Mouse (Mus musculus) heart, adult 2 months (tissue): ENCODE measurements around the gene Gpr156. TPM values are rescaled to one million over a fixed set of nuclear protein-coding genes. Genes with fewer than 3 reads are reported as not detected.
"Not testable (repeated sequence)": the region's sequence is repeated elsewhere in the genome, so short reads cannot be mapped to it uniquely, and the experiment has no call there.

Source experiments
- DNase-seq, 2 experiments: peaks; one replicate each; pipeline ENCODE4 v3.0.0; 2021
- H3K27ac ChIP-seq: fragments of 200-600 bp; 2 replicates; pipeline ENCODE4 v1.8.1; 2022
- H3K27me3 ChIP-seq: fragments of 200-500 bp; 2 replicates; pipeline ENCODE4 v1.6.1; 2012; ENCODE audit warnings: mild to moderate bottlenecking, low read length, inconsistent platforms, mixed read lengths; ENCODE audit not compliant: control insufficient read depth, insufficient read depth
- H3K36me3 ChIP-seq: fragments of 200-500 bp; 2 replicates; pipeline ENCODE4 v1.6.1; 2012; ENCODE audit warnings: low read length, inconsistent platforms; ENCODE audit not compliant: control insufficient read depth, insufficient read depth
- H3K4me1 ChIP-seq: fragments of 200-500 bp; 2 replicates; pipeline ENCODE4 v1.6.1; 2011; ENCODE audit warnings: low read length; ENCODE audit not compliant: control insufficient read depth, insufficient read depth
- H3K4me3 ChIP-seq: fragments of 200-600 bp; 2 replicates; pipeline ENCODE4 v1.8.1; 2022
- H3K79me2 ChIP-seq: fragments of 200-500 bp; replicated peaks from 2 replicates; pipeline ENCODE4 v1.6.1; 2012; ENCODE audit warnings: mild to moderate bottlenecking, inconsistent platforms, low read length, moderate library complexity, mixed read lengths; ENCODE audit not compliant: control insufficient read depth, insufficient read depth
- H3K9ac ChIP-seq: fragments of 200-500 bp; 2 replicates; pipeline ENCODE4 v1.6.1; 2012; ENCODE audit warnings: low read depth, mild to moderate bottlenecking, control low read depth, inconsistent platforms, low read length, mixed read lengths
- CTCF ChIP-seq: fragments of 200-600 bp; IDR thresholded peaks from 2 replicates; pipeline ENCODE4 v1.8.1; 2022; ENCODE audit warnings: antibody characterized with exemption, mild to moderate bottlenecking, moderate library complexity
- EP300 ChIP-seq: fragments of 200-500 bp; IDR thresholded peaks from 2 replicates; pipeline ENCODE4 v1.6.1; 2011; ENCODE audit warnings: low read depth, low read length, control low read depth; ENCODE audit not compliant: insufficient read depth
- POLR2A ChIP-seq: fragments of 200-500 bp; IDR thresholded peaks from 2 replicates; pipeline ENCODE4 v1.6.1; 2011; ENCODE audit warnings: mild to moderate bottlenecking, low read depth, low read length, control low read depth; ENCODE audit not compliant: insufficient read depth
- WGBS: fragments of 180-500 bp; shearing (Covaris S2); methylation state at CpG from one replicate; pipeline ENCODE4 v1.1.7; 2018; 5-methylcytosine and 5-hydroxymethylcytosine counted together
- intact Hi-C: fragments of 180-260 bp; cut with DNase I; formaldehyde crosslinking; loops from one replicate; pipeline ENCODE4 v1.15.1; 2025
- polyA plus RNA-seq: library from polyadenylated mRNA; depleted of rRNA; stranded (reverse); fragments of >200 nt; gene quantifications from 2 replicates; pipeline ENCODE4 v1.2.3, GENCODE M21; 2012
- total RNA-seq, 2 experiments: library from RNA; stranded (reverse); gene quantifications; 2 replicates each; pipeline ENCODE4 v1.2.3; 2021

The Gpr156 gene
- total and polyA plus RNA-seq, 3 experiments, result 0.02 to 0.07 TPM; not detected in 1

GRCm38 (mm10) chr16:37967415-37967814, 51.1 kb downstream of the Gpr156 start:
- intact Hi-C loops, result no loop called here
- H3K79me2 ChIP-seq, result no peaks in the 10 kb centered on the region
- no peak overlapping the region for H3K4me3 ChIP-seq
- TF ChIP-seq CTCF (no peak), EP300 (no peak), POLR2A (no peak)
- H3K36me3 ChIP-seq, result no peaks in the 10 kb centered on the region
- 72% methylated on average over 2 of the region's 2 CpGs for WGBS
- no peaks in the 10 kb centered on the region for H3K27me3 ChIP-seq
- no peak for DNase-seq
- no peak overlapping the region for H3K27ac ChIP-seq
- peaks cover 2% of the 10 kb centered on the region; the same call in 1 of the 2 replicates for H3K4me1 ChIP-seq
- H3K9ac ChIP-seq, result no peak overlapping the region

- intact Hi-C loops, result no loop called here
- Histone ChIP-seq H3K27me3 (no peaks in the 10 kb centered on the region), H3K79me2 (no peaks in the 10 kb centered on the region), H3K27ac (no peak overlapping the region), H3K9ac (no peak overlapping the region), H3K4me1 (no peaks in the 10 kb centered on the region; the same call in 1 of the 2 replicates), H3K36me3 (no peaks in the 10 kb centered on the region), H3K4me3 (no peak overlapping the region)
- 53% methylated on average over 5 of the region's 5 CpGs for WGBS
- TF ChIP-seq CTCF (no peak), EP300 (no peak), POLR2A (no peak)
- no peak for DNase-seq
Observed at GRCm38 (mm10) chr16:37971522-37971921, 55.2 kb downstream of the Gpr156 start.

GRCm38 (mm10) chr16:37972357-37972756, 56.1 kb downstream of the Gpr156 start:
- Histone ChIP-seq H3K4me1 (no peaks in the 10 kb centered on the region; the same call in 1 of the 2 replicates), H3K9ac (no peak overlapping the region), H3K79me2 (no peaks in the 10 kb centered on the region), H3K36me3 (no peaks in the 10 kb centered on the region), H3K27me3 (no peaks in the 10 kb centered on the region), H3K27ac (no peak overlapping the region), H3K4me3 (no peak overlapping the region)
- DNase-seq, result no peak
- intact Hi-C loops, result no loop called here
- TF ChIP-seq CTCF (no peak), EP300 (no peak)
- WGBS, result 57% methylated on average over 8 of the region's 8 CpGs

- H3K27me3 ChIP-seq, H3K4me1 ChIP-seq, H3K9ac ChIP-seq, H3K79me2 ChIP-seq, H3K27ac ChIP-seq, intact Hi-C loops, H3K4me3 ChIP-seq, H3K36me3 ChIP-seq, DNase-seq: not testable (repeated sequence)
- 92% methylated on average over 9 of the region's 9 CpGs for WGBS
Observed at GRCm38 (mm10) chr16:37973239-37973638, 56.9 kb downstream of the Gpr156 start.

- H3K4me3 ChIP-seq, result no peak overlapping the region
- H3K27ac ChIP-seq, result peak overlapping the region; percentile 47
- no peak overlapping the region for H3K9ac ChIP-seq
- H3K79me2 ChIP-seq, result no peaks in the 10 kb centered on the region
- no peaks in the 10 kb centered on the region; the same call in 1 of the 2 replicates for H3K4me1 ChIP-seq
- peak; percentile 31 to 34 for DNase-seq
- whole genome bisulfite sequencing, result 23% methylated on average over 11 of the region's 11 CpGs
- H3K36me3 ChIP-seq, result no peaks in the 10 kb centered on the region
- TF ChIP-seq CTCF (no peak), EP300 (no peak), POLR2A (no peak)
- intact Hi-C loops, result no loop called here
- no peaks in the 10 kb centered on the region for H3K27me3 ChIP-seq
Observed at GRCm38 (mm10) chr16:37973855-37974519, 57.7 kb downstream of the Gpr156 start.

GRCm38 (mm10) chr16:37974520-37975340, 58.4 kb downstream of the Gpr156 start:
- Histone ChIP-seq H3K27ac (peak overlapping the region; percentile 47), H3K4me3 (no peak overlapping the region), H3K9ac (no peak overlapping the region), H3K4me1 (no peaks in the 10 kb centered on the region; the same call in 1 of the 2 replicates), H3K36me3 (no peaks in the 10 kb centered on the region), H3K27me3 (no peaks in the 10 kb centered on the region), H3K79me2 (no peaks in the 10 kb centered on the region)
- WGBS, result 45% methylated on average over 13 of the region's 13 CpGs
- 0 out of 2 replicates have a peak, but pooled peaks have one; percentile 28 for TF ChIP-seq EP300
- peak; percentile 69 for TF ChIP-seq CTCF
- no peak for TF ChIP-seq POLR2A
- DNase-seq, result peak in 1 of 2 experiments; percentile 30
- intact Hi-C loops, result loop anchor here (1.0 to 5.0 kb wide), 2 partner anchors 163 to 223 kb away; no protein-coding TSS in a partner anchor
